Mouse (Mus musculus): ENCODE results near the gene Olfr1219. TPM values are rescaled to one million over a fixed set of nuclear protein-coding genes. Genes with fewer than 3 reads are reported as not detected.

Olfr1219 gene
- not detected in 2 replicates for total RNA-seq (2012; rRNA removed)
- total RNA-seq (2014; rRNA removed) = not detected in 2 replicates
- polyA plus RNA-seq (2012; ENCODE audit: insufficient read length, low read depth) = not detected in 2 replicates

DNA sequence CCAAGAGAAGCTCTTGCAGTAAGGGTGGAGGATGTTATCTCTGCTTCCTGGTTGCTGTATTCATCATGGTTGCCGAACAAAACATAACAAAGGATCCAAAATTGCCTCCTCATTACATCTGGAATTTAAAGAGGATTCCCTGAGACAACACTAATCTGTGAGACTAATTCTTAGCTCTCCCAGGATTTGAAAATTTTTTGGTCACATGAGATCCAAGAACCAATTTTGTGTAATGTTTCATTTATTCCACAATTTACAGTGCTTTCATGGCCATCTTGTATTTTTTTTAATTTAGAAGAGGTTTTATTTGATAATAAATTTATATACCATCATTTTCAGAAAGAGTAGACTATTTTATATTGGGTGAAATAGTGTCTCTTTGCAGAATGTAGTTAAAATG, at the start of gene Olfr1219:
Gene Olfr1219, minus strand, starts transcription at position 101 of the 400 bp plus-strand sequence.
- Histone ChIP-seq H3K9me3 (replicated peaks; ENCODE audit: low read length) (peaks cover 10% of the 10 kb centered on the region), H3K4me3 (replicated peaks in 1 of 3; ENCODE audit: low read depth in 2 of 3, low read length in 2 of 3, poor library complexity in 1 of 3) (no peak within 1 kb of the TSS), H3K4me2 (ENCODE audit: insufficient read depth, low read depth, poor library complexity, severe bottlenecking) (no peak within 1 kb of the TSS), H3K27me3 (replicated peaks) (no peaks in the 10 kb centered on the region), H3K36me3 (replicated peaks in 1 of 2; ENCODE audit: control insufficient read depth in 1 of 2, insufficient read depth in 1 of 2, low read length in 1 of 2) (no peaks in the 10 kb centered on the region), H3K27ac (ENCODE audit: insufficient read depth, low read depth) (no peak within 1 kb of the TSS), H3K9ac (ENCODE audit: insufficient read depth, low read depth) (no peak within 1 kb of the TSS), H3K4me1 (ENCODE audit: control insufficient read depth in 1 of 2, insufficient read depth in 2 of 2) (no peaks in the 10 kb centered on the region), H3K79me2 (replicated peaks; ENCODE audit: control insufficient read depth, extremely low read depth, insufficient read depth, poor library complexity, severe bottlenecking) (no peaks in the 10 kb centered on the region)
- DNase-seq (ENCODE audit: extremely low read depth) = no peak
- dilution Hi-C loops (cut with MboI; ENCODE audit: extremely low pct_ligation_motif_present, extremely low pct_unique_long_range_greater_than_20kb, low sequenced_read_pairs) = no loop called here
- in situ Hi-C loops (cut with MboI; ENCODE audit: low pct_ligation_motif_present, low pct_unique_long_range_greater_than_20kb, low sequenced_read_pairs) = no loop called here
- TF ChIP-seq CHD2 (IDR thresholded peaks at IDR 0.05; ENCODE audit: low read length) (no peak), E2F4 (IDR thresholded peaks at IDR 0.05; ENCODE audit: insufficient replicate concordance, low read depth, low read length) (no peak), MAZ (IDR thresholded peaks at IDR 0.05; ENCODE audit: low read depth, low read length) (no peak), ZNF384 (IDR thresholded peaks at IDR 0.05; ENCODE audit: low read depth, low read length) (no peak), SIN3A (IDR thresholded peaks at IDR 0.05; ENCODE audit: low read length) (no peak), HCFC1 (IDR thresholded peaks at IDR 0.05; ENCODE audit: low read depth, low read length) (no peak), MAFK (IDR thresholded peaks at IDR 0.05; ENCODE audit: insufficient replicate concordance, low read length) (no peak), NELFE (IDR thresholded peaks at IDR 0.05; ENCODE audit: low read depth, low read length) (no peak), NRF1 (IDR thresholded peaks at IDR 0.05; ENCODE audit: low read depth, low read length) (no peak)

DNA sequence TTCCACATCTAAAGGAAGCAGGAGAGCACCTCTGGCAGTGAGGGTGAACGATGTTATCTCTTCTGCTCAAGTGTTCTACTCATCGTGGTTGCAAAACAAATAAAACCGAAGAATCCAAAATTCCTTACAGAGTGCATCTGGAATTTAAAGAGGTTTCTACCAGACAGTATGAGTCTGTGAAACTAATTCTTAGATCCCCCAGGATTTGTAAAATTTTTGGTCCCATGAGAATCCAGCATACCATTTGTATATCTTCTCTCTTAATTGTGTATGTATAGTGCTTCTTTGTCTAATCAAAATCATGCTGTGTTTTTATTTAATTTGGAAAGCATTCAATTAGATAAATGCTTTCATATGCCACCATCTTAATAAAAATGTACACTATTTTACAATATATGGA, 49.6 kb upstream of the Olfr1219 start, which contains the start of gene Olfr1222:
Gene Olfr1222, minus strand, starts transcription at position 101 of the 400 bp plus-strand sequence.
- no peak within 1 kb of the TSS for H3K4me3 ChIP-seq (replicated peaks in 1 of 3; ENCODE audit: low read depth in 2 of 3, low read length in 2 of 3, poor library complexity in 1 of 3)
- H3K27ac ChIP-seq (ENCODE audit: insufficient read depth, low read depth) = no peak within 1 kb of the TSS
- in situ Hi-C loops (cut with MboI; ENCODE audit: low pct_ligation_motif_present, low pct_unique_long_range_greater_than_20kb, low sequenced_read_pairs) = no loop called here
- H3K4me2 ChIP-seq (ENCODE audit: insufficient read depth, low read depth, poor library complexity, severe bottlenecking) = no peak within 1 kb of the TSS
- no peaks in the 10 kb centered on the region for H3K36me3 ChIP-seq (replicated peaks in 1 of 2; ENCODE audit: control insufficient read depth in 1 of 2, insufficient read depth in 1 of 2, low read length in 1 of 2)
- H3K79me2 ChIP-seq (replicated peaks; ENCODE audit: control insufficient read depth, extremely low read depth, insufficient read depth, poor library complexity, severe bottlenecking) = no peaks in the 10 kb centered on the region
- TF ChIP-seq ZMIZ1 (IDR thresholded peaks at IDR 0.05; ENCODE audit: low read depth, low read length) (no peak), POLR2AphosphoS2 (IDR thresholded peaks at IDR 0.05; ENCODE audit: low read depth, low read length) (no peak), NRF1 (IDR thresholded peaks at IDR 0.05; ENCODE audit: low read depth, low read length) (no peak), SIN3A (IDR thresholded peaks at IDR 0.05; ENCODE audit: low read length) (no peak), RAD21 (IDR thresholded peaks at IDR 0.05; ENCODE audit: low read depth, low read length) (no peak), ZKSCAN1 (IDR thresholded peaks at IDR 0.05; ENCODE audit: borderline replicate concordance, low read depth, low read length) (no peak), ELF1 (IDR thresholded peaks at IDR 0.05; ENCODE audit: low read depth, low read length) (no peak), TBP (conservative IDR thresholded peaks at IDR 0.05; ENCODE audit: low read depth, low read length) (no peak), PAX5 (IDR thresholded peaks at IDR 0.05; ENCODE audit: low read length) (no peak), TCF12 (IDR thresholded peaks at IDR 0.05; ENCODE audit: low read depth, low read length) (no peak), CHD1 (IDR thresholded peaks at IDR 0.05; ENCODE audit: low read depth, low read length) (no peak), ZC3H11A (IDR thresholded peaks at IDR 0.05; ENCODE audit: low read depth, low read length) (no peak), SMC3 (IDR thresholded peaks at IDR 0.05; ENCODE audit: low read depth, low read length) (no peak), CHD2 (IDR thresholded peaks at IDR 0.05; ENCODE audit: low read length) (no peak), KAT2A (IDR thresholded peaks at IDR 0.05; ENCODE audit: insufficient replicate concordance, low read length) (no peak)
- no peak for DNase-seq (ENCODE audit: extremely low read depth)
- dilution Hi-C loops (cut with MboI; ENCODE audit: extremely low pct_ligation_motif_present, extremely low pct_unique_long_range_greater_than_20kb, low sequenced_read_pairs) = no loop called here
- no peaks in the 10 kb centered on the region for H3K27me3 ChIP-seq (replicated peaks)
- H3K9me3 ChIP-seq (replicated peaks; ENCODE audit: low read length) = peaks cover 10% of the 10 kb centered on the region
- no peaks in the 10 kb centered on the region for H3K4me1 ChIP-seq (ENCODE audit: control insufficient read depth in 1 of 2, insufficient read depth in 2 of 2)
- H3K9ac ChIP-seq (ENCODE audit: insufficient read depth, low read depth) = no peak within 1 kb of the TSS

All from CH12.LX (cell line).